Mouse (Mus musculus) hindbrain, embryonic 10.5 days (tissue): Measurements from ENCODE around the gene Lamb3. TPM values are rescaled to one million over a fixed set of nuclear protein-coding genes. Genes with fewer than 3 reads are reported as not detected.

Experiments
- DNase-seq: peaks from one replicate; pipeline ENCODE4 v3.0.0-alpha.2; 2017; ENCODE audit warnings: low spot score
- H3K27ac ChIP-seq: fragments of 300-500 bp; sonication (generic); 2 replicates; pipeline ENCODE4 v1.5.1; 2016; ENCODE audit warnings: mild to moderate bottlenecking, moderate library complexity
- H3K27me3 ChIP-seq: fragments of 300-500 bp; sonication (generic); 2 replicates; pipeline ENCODE4 v1.6.1; 2016; ENCODE audit warnings: mild to moderate bottlenecking; ENCODE audit not compliant: poor library complexity, insufficient read depth, severe bottlenecking
- H3K36me3 ChIP-seq: fragments of 300-500 bp; sonication (generic); 2 replicates; pipeline ENCODE4 v1.6.1; 2016; ENCODE audit warnings: mild to moderate bottlenecking, moderate library complexity
- H3K4me1 ChIP-seq: fragments of 300-500 bp; sonication (generic); replicated peaks from 2 replicates; pipeline ENCODE4 v1.6.1; 2016; ENCODE audit warnings: mild to moderate bottlenecking
- H3K4me3 ChIP-seq: fragments of 300-500 bp; sonication (generic); 2 replicates; pipeline ENCODE4 v1.5.1; 2016; ENCODE audit warnings: mild to moderate bottlenecking, moderate library complexity
- H3K9me3 ChIP-seq: fragments of 300-500 bp; sonication (generic); 2 replicates; pipeline ENCODE4 v1.6.1; 2016; ENCODE audit warnings: mild to moderate bottlenecking, moderate library complexity
- WGBS: fragments of 180-500 bp; shearing (Covaris S2); methylation state at CpG from one replicate; pipeline ENCODE4 v1.1.7; 2016; 5-methylcytosine and 5-hydroxymethylcytosine counted together
- polyA plus RNA-seq: library from polyadenylated mRNA; unstranded; fragments of >200 nt; fragmentation: Nextera tagmentation; extraction: Ambion mirVana; gene quantifications from 2 replicates; pipeline ENCODE4 v1.2.1, GENCODE M21; 2016

The Lamb3 gene
- polyA plus RNA-seq, 1 experiment from 2014 or later, result 0.46 TPM

DNA sequence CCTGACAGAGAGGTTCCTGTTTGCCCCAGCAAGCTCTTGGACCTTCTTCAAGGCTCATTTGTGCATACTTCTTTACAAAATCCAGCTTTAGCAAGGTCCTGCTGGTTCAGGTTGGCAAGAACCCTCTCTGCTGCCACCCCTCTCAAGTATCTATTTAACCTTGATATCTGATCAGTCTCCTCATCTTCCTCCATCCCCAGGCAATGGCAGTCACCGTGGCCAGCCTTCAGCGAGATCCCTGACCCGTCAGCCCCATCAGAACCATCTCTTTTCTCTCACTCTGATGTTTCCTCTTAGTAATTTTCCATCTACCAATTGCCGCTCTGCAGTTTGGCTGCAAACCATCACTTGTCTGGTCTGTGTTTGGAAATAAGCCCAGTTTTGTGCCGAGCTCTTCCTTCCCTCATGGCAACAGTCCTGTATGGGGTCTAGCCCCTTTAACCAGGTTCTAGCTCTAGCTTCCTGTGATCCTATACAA is 49.2 kb downstream of the Lamb3 start:
- WGBS, result 80% methylated on average over 5 of the region's 5 CpGs
- Histone ChIP-seq H3K27me3 (no peaks in the 10 kb centered on the region), H3K36me3 (no peaks in the 10 kb centered on the region), H3K9me3 (no peaks in the 10 kb centered on the region), H3K4me3 (no peak overlapping the region), H3K4me1 (no peaks in the 10 kb centered on the region), H3K27ac (no peak overlapping the region)
- no peak for DNase-seq

DNA sequence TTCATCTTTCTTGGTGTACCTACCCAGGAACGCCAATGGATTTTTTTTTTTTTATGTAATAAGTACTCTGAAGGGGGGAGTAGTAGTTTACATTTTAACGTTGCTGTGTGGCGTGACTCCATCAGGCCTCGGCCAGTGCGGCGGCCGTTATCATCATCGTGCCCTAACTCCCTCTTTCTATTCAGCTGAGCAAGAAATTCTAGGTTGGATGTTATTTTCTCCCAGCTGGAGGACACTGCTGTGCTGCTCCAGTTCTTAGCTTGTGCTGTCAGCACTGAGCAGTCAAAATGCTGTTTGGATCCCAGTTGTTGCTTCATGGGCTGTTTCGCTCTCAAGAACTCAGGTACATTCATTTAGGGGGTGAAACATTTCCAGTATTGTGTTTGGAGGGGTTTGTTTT is 52.1 kb downstream of the Lamb3 start:
- no peaks in the 10 kb centered on the region for H3K27me3 ChIP-seq
- DNase-seq, result no peak
- H3K4me1 ChIP-seq, result 0 out of 2 replicates have a peak, but pooled peaks cover 3% of the 10 kb centered on the region
- 92% methylated on average over 9 of the region's 9 CpGs for WGBS
- H3K4me3 ChIP-seq, result no peak overlapping the region
- H3K9me3 ChIP-seq, result no peaks in the 10 kb centered on the region
- H3K36me3 ChIP-seq, result no peaks in the 10 kb centered on the region
- no peak overlapping the region for H3K27ac ChIP-seq

DNA sequence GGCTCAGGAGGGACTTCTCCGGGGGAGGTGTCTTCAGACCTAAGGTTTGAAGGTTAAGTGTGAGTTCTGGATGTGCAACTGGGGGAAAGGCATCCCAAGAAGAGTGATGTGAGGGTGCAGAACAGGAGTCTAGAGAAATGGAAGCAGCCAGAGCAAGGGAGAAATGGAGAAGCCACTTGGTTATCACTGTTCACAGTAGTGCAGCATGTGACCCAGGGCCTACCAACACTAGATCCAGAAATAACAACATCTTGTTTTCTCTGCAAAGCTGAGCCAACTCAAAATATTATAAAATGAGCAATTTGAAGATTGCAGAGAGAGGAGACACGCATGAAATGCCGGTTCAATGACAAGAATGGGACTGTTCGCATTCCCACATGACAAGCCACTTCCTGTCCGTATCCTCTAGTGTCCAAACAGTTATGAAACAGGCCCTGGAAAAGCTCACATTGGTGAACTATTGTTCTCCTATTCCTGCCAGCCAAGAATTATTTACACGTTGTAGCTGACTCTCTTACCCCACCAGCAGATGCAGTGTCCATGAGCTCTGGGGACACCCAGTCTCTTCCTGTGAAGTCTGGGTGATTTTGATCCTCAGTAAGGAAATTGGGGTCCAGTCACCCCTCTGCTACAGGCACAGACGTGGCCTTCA is 54.5 kb downstream of the Lamb3 start:
- Histone ChIP-seq H3K36me3 (no peaks in the 10 kb centered on the region), H3K27me3 (no peaks in the 10 kb centered on the region), H3K4me1 (0 out of 2 replicates have a peak, but pooled peaks cover 3% of the 10 kb centered on the region), H3K4me3 (no peak overlapping the region), H3K27ac (no peak overlapping the region), H3K9me3 (no peaks in the 10 kb centered on the region)
- no peak for DNase-seq
- WGBS, result 78% methylated on average over 7 of the region's 7 CpGs

DNA sequence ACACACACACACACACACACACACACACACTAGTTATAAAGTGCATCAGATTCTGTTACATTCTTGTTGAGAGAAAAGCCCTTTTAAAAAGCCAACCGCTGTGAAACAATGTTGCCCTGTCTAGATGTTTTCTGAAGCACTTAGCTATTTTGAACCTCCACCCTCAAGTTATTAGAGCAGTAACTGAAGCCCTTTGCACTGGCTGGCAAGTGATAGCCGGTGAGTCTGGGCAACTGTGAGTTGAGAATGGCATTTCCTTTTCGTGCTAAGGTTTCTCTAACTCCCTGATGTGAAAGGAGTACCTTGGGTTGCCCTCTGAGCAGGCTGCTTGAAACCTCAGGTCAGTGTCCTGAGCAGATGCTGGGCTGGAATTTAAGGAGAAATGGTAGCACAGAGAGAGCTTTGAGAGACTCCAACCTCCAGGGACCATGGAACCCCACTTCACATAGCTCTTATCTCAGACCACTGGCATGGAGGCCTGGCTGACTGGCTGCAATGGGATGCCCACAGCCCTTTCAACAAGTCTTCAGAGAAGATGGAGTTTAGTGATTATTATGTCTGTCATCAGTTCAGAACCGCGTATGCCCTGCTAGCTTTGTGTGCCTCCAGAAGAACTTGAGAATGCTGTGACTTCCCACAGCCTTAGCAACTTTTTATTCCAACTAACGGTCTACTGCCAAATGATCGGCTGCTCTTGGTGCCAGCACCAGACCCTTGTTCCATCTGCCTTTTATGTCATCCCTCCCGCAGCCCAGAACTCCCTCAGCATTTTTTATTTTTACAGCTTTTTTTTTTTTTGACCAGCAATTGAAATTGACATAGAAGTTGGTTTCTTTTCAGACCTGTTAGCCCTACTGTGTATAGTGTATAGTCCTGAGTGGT is 55.8 kb downstream of the Lamb3 start:
- no peaks in the 10 kb centered on the region for H3K27me3 ChIP-seq
- no peak overlapping the region for H3K27ac ChIP-seq
- no peak overlapping the region for H3K4me3 ChIP-seq
- DNase-seq, result no peak
- no peaks in the 10 kb centered on the region for H3K9me3 ChIP-seq
- 0 out of 2 replicates have a peak, but pooled peaks cover 3% of the 10 kb centered on the region for H3K4me1 ChIP-seq
- no peaks in the 10 kb centered on the region for H3K36me3 ChIP-seq
- WGBS, result 82% methylated on average over 8 of the region's 8 CpGs

DNA sequence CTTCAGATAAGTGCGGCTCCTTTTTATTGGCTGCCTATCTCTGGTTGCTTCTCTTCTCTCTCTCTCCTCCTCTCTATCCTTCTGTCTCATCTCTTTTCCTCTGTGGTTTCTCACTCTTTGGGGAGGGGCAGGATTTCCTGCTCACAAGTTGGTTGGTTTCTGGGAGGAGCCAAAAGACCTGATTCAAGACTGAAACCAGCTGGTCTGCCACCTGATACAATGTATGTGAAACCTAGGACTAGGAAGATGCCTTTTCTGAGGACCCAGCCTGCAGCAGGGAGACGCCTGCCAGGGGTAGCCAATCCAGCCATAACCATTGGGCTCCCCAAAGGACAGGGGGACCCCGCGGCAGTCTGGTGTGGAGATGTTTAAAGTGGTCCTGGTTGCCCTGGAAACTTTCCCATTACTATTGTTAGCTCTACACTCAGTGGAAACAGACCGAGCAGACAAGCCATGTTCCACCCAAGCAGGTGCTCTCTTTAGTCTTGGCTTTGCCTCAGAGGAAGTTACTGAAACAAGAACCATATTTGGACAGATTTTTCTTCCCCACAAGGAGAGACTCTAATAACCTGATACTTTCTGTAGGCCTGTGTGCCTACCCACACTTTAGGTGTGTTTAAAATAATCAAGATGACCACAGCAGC is 56.6 kb downstream of the Lamb3 start, which contains the start of gene Hsd11b1:
Gene Hsd11b1, minus strand, starts transcription at position 121 of the 644 bp plus-strand sequence.
- no peak within 1 kb of the TSS for H3K27ac ChIP-seq
- no peaks in the 10 kb centered on the region for H3K27me3 ChIP-seq
- no peak for DNase-seq
- H3K4me1 ChIP-seq, result 0 out of 2 replicates have a peak, but pooled peaks cover 3% of the 10 kb centered on the region
- no peaks in the 10 kb centered on the region for H3K36me3 ChIP-seq
- no peak within 1 kb of the TSS for H3K4me3 ChIP-seq
- no peaks in the 10 kb centered on the region for H3K9me3 ChIP-seq
- 80% methylated on average over 5 of the region's 5 CpGs for WGBS

DNA sequence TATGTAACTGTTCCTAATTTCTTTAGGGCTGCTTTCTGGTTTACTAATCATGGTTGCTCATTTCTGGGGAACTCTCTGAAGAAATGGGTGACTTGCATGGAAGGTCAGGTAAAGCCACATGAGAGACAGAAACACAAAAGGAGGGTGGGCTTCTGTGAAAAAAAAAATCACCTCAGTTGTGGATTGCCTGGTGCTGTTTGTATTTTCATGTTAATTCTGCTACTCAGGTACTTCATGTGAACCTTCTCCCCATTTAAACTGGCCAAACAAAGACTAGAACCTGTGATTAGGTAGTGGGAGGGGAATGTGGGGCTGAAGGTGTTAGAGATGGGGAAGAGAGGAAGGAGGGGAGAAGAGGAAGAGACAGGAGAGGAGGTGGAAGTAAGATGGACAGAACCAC is 58.2 kb downstream of the Lamb3 start:
- no peaks in the 10 kb centered on the region for H3K27me3 ChIP-seq
- H3K4me1 ChIP-seq, result 0 out of 2 replicates have a peak, but pooled peaks cover 3% of the 10 kb centered on the region
- no peak for DNase-seq
- no peak overlapping the region for H3K4me3 ChIP-seq
- H3K27ac ChIP-seq, result no peak overlapping the region
- H3K36me3 ChIP-seq, result no peaks in the 10 kb centered on the region
- H3K9me3 ChIP-seq, result no peaks in the 10 kb centered on the region

DNA sequence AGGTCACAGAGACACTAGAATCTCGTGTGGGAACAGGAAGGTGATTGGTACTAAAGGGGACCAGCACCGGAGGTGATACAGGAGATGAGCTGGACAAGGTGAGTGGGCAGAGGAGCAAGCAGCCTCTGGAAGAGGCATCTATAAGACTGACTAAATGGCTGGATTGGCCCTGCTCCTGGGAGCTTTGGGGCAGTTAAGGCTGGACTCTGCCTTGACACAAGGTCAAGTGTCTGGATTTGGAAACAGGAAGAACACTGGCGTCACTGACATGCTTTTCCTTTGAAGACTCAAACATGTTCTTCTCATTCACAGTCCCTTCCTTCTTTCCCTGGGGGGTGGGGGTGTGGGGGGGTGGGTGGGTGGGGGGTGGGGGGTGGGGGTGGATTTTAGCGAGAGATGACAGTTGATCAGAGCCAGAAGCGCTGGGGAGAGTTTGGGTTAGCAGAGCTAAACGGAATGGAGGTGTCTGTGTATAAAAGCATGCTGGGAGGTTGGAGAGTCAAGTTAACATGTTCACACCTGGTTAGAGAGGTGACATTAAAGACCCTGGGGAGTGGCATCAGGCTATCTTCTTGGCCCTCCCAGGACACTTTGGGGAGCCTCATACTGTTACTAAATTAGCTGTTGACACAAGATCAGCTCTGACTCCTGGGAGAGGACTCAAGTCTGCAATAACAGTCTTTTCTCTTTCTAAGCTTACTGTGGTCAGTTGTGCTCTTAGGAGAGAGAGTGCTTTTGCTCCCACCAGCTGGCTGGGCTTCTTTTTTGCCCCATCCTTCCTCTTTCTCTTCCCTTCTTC is 63.7 kb downstream of the Lamb3 start:
- Histone ChIP-seq H3K27me3 (peaks cover 3% of the 10 kb centered on the region; the same call in 1 of the 2 replicates), H3K27ac (no peak overlapping the region), H3K36me3 (no peaks in the 10 kb centered on the region), H3K4me3 (no peak overlapping the region), H3K9me3 (no peaks in the 10 kb centered on the region), H3K4me1 (peaks cover 30% of the 10 kb centered on the region)
- WGBS, result 54% methylated on average over 6 of the region's 6 CpGs
- no peak for DNase-seq

DNA sequence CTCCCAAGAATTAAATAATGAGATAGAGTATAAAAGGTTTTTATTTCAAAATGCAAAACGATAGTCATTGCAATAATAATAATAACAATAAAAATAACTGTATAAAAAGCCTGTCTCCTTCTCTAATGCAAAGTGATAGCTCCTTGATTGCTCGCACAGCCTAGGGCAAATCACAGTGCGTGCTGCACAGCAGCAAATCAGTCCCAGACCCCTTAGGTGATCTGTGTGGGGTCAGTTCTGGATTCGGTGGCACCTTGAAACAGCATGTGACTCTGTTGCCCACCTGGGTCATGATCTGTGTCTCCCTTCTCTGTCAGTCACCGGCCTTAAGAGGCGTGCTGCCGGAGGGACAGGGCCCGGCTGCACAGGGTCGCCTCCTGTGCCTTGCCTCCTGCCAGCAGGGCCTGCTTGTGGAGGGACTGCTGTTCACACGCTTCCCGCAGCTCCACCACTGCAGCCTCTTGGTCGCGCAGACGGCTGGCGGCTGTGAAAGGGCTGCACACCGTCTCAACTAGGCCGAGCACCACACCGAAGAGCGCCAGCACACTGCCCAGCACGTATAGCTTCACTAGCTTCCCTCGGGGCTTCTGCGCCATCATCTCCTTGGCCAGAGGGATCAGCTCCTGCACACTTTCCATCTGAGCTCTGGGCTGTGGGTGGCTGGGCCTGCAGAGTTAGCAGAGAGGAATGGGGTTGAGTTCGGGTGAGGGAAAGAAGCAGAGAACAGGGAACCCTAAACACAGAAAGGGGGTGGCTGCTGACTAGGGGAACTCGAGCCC is 64.8 kb downstream of the Lamb3 start:
- Histone ChIP-seq H3K27ac (peak overlapping the region; percentile 93), H3K36me3 (no peaks in the 10 kb centered on the region), H3K27me3 (peaks cover 3% of the 10 kb centered on the region; the same call in 1 of the 2 replicates), H3K4me3 (peak overlapping the region; percentile 59), H3K4me1 (peaks cover 30% of the 10 kb centered on the region), H3K9me3 (no peaks in the 10 kb centered on the region)
- 9% methylated on average over 24 of the region's 24 CpGs for WGBS
- DNase-seq, result peak; percentile 55

DNA sequence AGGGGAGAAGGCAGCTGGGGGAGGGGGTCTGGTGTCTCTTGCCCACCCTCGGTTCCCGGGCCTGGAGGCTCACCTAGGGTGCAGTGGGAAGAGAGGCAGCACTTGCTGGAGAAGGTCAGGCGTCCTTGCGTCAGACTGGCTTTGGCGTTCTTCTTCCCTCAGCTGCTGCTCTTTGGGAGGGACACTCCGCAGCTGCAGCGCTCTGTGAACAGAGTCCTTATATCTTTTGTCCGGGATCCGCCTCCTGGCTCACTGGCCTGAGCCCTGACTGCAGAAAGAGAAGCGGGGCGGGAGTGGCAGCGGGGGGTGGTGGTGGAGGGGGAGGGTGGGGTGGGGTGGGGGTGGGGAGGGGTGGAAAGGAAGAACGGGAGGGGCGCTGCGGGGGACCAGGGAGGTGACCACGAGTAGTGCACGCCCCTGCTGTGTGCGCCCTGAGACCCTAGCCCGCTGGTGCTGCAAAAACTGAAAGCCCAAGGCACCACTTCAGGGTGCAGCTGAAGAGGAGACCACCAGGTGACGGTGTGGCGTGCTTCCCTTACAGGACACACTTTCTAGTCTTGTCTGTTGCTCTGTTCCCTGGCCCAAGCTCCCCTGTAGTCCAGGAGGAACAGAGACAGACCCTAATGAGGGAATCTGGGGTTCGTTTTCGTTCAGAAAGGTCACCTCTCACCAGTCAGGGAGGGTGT is 65.6 kb downstream of the Lamb3 start, which contains the start of gene G0s2:
Gene G0s2, minus strand, starts transcription at position 302 of the 686 bp plus-strand sequence.
- Histone ChIP-seq H3K9me3 (no peaks in the 10 kb centered on the region), H3K27me3 (peaks cover 3% of the 10 kb centered on the region; the same call in 1 of the 2 replicates), H3K36me3 (no peaks in the 10 kb centered on the region), H3K4me1 (peaks cover 32% of the 10 kb centered on the region), H3K27ac (peak within 1 kb of the TSS; percentile 93), H3K4me3 (peak within 1 kb of the TSS; percentile 59)
- under 1% methylated on average over 22 of the region's 23 CpGs for WGBS
- peak; percentile 69 for DNase-seq

DNA sequence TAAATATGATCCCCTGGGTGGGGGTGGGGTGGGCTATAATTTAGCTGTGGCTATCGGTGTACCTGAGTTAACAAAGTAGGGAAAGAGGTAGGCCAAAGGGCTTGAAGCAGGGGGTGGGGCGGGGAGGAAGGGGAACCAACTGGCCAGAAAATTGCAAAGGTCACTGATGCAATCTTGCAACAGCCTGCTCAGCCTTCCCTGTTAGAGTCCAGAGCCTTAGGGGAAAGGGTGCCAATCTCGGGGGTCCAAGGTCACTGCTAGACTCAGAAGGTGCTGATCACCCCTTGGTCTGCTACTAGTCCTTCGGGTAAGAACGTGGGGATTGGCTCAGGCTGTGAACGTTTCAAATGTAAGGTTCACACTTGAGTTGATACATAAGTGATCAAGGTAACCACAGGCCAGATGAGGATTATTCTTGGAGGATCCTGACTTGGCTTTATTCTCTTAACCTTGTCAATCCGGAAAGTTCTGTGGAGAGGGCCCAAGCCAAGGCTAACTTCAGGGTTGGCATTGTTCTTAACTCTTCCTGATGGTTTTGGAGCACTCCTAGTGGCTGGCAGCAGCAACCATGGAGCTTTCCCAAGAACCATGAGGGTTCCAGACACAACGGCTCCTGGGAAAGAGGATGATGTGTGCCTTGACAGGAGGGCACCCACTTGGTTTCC is 67.0 kb downstream of the Lamb3 start:
- Histone ChIP-seq H3K9me3 (no peaks in the 10 kb centered on the region), H3K4me3 (no peak overlapping the region), H3K27ac (no peak overlapping the region), H3K27me3 (peaks cover 3% of the 10 kb centered on the region; the same call in 1 of the 2 replicates), H3K4me1 (peaks cover 40% of the 10 kb centered on the region), H3K36me3 (no peaks in the 10 kb centered on the region)
- 83% methylated on average over 8 of the region's 8 CpGs for WGBS
- no peak for DNase-seq
